Mouse (Mus musculus) left cerebral cortex, adult 18-20 months (tissue): ENCODE measurements at regions not wholly inside any gene's neighbourhood (a gene's known extent, or its start where the extent isn't known, plus 50 kb on each side); places are given as distances from the start of the nearest gene placed in this dataset.
A peak's percentile ranks its signal among the peaks of the same experiment; 100 is the strongest.

Experiments used
- DNase-seq, 2 experiments: peaks; one replicate each; pipeline ENCODE4 v3.0.0; 2021 to 2022; ENCODE audit warnings: low spot score in 2 of 2, mixed read lengths in 1 of 2

GRCm38 (mm10) chr19:49563612-49564256 lies 1114.7 kb downstream of the Sorcs1 start:
- DNase-seq = no peak

GRCm38 (mm10) chr19:49539445-49540407 lies 1138.7 kb downstream of the Sorcs1 start:
- DNase-seq = peak; percentile 49 to 63
